Mouse (Mus musculus) left cerebral cortex, postnatal 25 days (tissue): ENCODE measurements at regions not wholly inside any gene's neighbourhood (a gene's known extent, or its start where the extent isn't known, plus 50 kb on each side); places are given as distances from the start of the nearest gene placed in this dataset.

Source experiments
- DNase-seq, 2 experiments: peaks; one replicate each; pipeline ENCODE4 v3.0.0; 2022; ENCODE audit warnings: low spot score in 2 of 2, mixed read lengths in 1 of 2
- intact Hi-C: fragments of 180-260 bp; cut with DNase I; formaldehyde crosslinking; loops from one replicate; pipeline ENCODE4 v1.15.1; 2025

GRCm38 (mm10) chr9:26674059-26674757, 59.3 kb upstream of the B3gat1 start:
- peak in 1 of 2 experiments; percentile 54 for DNase-seq
- intact Hi-C loops: loop anchor here (1.0 kb wide), 1 partner anchor 39 kb away; no protein-coding TSS in a partner anchor

GRCm38 (mm10) chr9:26678288-26678687, 55.2 kb upstream of the B3gat1 start:
- DNase-seq: peak; percentile 30 to 83
- intact Hi-C loops: loop anchor here (2.0 kb wide), 1 partner anchor 43 kb away; no protein-coding TSS in a partner anchor

- intact Hi-C loops: no loop called here
- DNase-seq: peak in 1 of 2 experiments; percentile 45
Observed at GRCm38 (mm10) chr9:26681516-26681915, 52.0 kb upstream of the B3gat1 start.
